Mouse (Mus musculus): Measurements from ENCODE around the gene Bmx.

Gene Bmx

GRCm38 (mm10) chrX:164258057-164258456, at the start of gene Bmx:
TSS of gene Bmx (minus strand) at chrX:164258193.
- no peak for DNase-seq (ENCODE audit: low spot score)

GRCm38 (mm10) chrX:164306250-164306649, 48.3 kb upstream of the Bmx start:
- no peak for DNase-seq (ENCODE audit: low spot score)

GRCm38 (mm10) chrX:164291147-164291546, 33.2 kb upstream of the Bmx start:
- peak; percentile 45 for DNase-seq (ENCODE audit: low spot score)

- peak; percentile 42 for DNase-seq (ENCODE audit: low spot score)
These were observed 29.1 kb upstream of the Bmx start for GRCm38 (mm10) chrX:164287077-164287476.

GRCm38 (mm10) chrX:164283808-164284207, 25.8 kb upstream of the Bmx start:
- DNase-seq (ENCODE audit: low spot score), result no peak

- DNase-seq (ENCODE audit: low spot score), result no peak
These were observed 23.1 kb upstream of the Bmx start for GRCm38 (mm10) chrX:164280918-164281647.

GRCm38 (mm10) chrX:164275536-164275935, 17.5 kb upstream of the Bmx start:
- no peak for DNase-seq (ENCODE audit: low spot score)

GRCm38 (mm10) chrX:164270603-164271002, 12.6 kb upstream of the Bmx start:
- DNase-seq (ENCODE audit: low spot score), result no peak

GRCm38 (mm10) chrX:164269285-164269761, 11.3 kb upstream of the Bmx start, which contains the start of gene Pir:
TSS of gene Pir (plus strand) at chrX:164269371.
- peak; percentile 71 for DNase-seq (ENCODE audit: low spot score)

- no peak for DNase-seq (ENCODE audit: low spot score)
These were observed 6.9 kb upstream of the Bmx start for GRCm38 (mm10) chrX:164264861-164265260.

GRCm38 (mm10) chrX:164262286-164262685, 4.3 kb upstream of the Bmx start:
- DNase-seq (ENCODE audit: low spot score), result no peak

GRCm38 (mm10) chrX:164258662-164259061, 669 bp upstream of the Bmx start:
- no peak for DNase-seq (ENCODE audit: low spot score)

- no peak for DNase-seq (ENCODE audit: low spot score)
These were observed 1.5 kb downstream of the Bmx start for GRCm38 (mm10) chrX:164256527-164256926.

GRCm38 (mm10) chrX:164246722-164247121, 11.3 kb downstream of the Bmx start:
- no peak for DNase-seq (ENCODE audit: low spot score)

- peak; percentile 15 for DNase-seq (ENCODE audit: low spot score)
These were observed 12.3 kb downstream of the Bmx start for GRCm38 (mm10) chrX:164245714-164246113.

- no peak for DNase-seq (ENCODE audit: low spot score)
These were observed 24.6 kb downstream of the Bmx start for GRCm38 (mm10) chrX:164233380-164233779.

GRCm38 (mm10) chrX:164221989-164222388, 36.0 kb downstream of the Bmx start:
- peak; percentile 2 for DNase-seq (ENCODE audit: low spot score)

- no peak for DNase-seq (ENCODE audit: low spot score)
These were observed 57.4 kb downstream of the Bmx start for GRCm38 (mm10) chrX:164200547-164200946.

- DNase-seq (ENCODE audit: low spot score), result no peak
These were observed 60.3 kb downstream of the Bmx start for GRCm38 (mm10) chrX:164197679-164198078.

GRCm38 (mm10) chrX:164189880-164190279, 68.1 kb downstream of the Bmx start:
- no peak for DNase-seq (ENCODE audit: low spot score)

- DNase-seq (ENCODE audit: low spot score), result peak; percentile 76
These were observed 74.1 kb downstream of the Bmx start for GRCm38 (mm10) chrX:164183844-164184243.

GRCm38 (mm10) chrX:164179746-164180145, 78.2 kb downstream of the Bmx start:
- DNase-seq (ENCODE audit: low spot score), result peak; percentile 74

GRCm38 (mm10) chrX:164178856-164179255, 79.1 kb downstream of the Bmx start:
- DNase-seq (ENCODE audit: low spot score), result no peak

GRCm38 (mm10) chrX:164175780-164176179, 82.2 kb downstream of the Bmx start:
- DNase-seq (ENCODE audit: low spot score), result no peak

Data from embryo, embryonic 10.5 days (tissue).